Mouse (Mus musculus) adipocyte (in vitro differentiated cells): ENCODE results near the gene Tbcd.

Experiments
- DNase-seq: peaks from one replicate; pipeline ENCODE4 v3.0.0-alpha.2; 2016; ENCODE audit warnings: low spot score

Gene Tbcd

GRCm38 (mm10) chr11:121451753-121452635 is at the start of gene Tbcd:
Gene Tbcd (plus strand): TSS chr11:121451949.
- DNase-seq, result peak; percentile 98

- no peak for DNase-seq
Measured at GRCm38 (mm10) chr11:121407366-121408155, 44.2 kb upstream of the Tbcd start.

- no peak for DNase-seq
Measured at GRCm38 (mm10) chr11:121414762-121415161, 37.0 kb upstream of the Tbcd start.

- no peak for DNase-seq
Measured at GRCm38 (mm10) chr11:121415351-121415750, 36.4 kb upstream of the Tbcd start.

GRCm38 (mm10) chr11:121417971-121418370 is 33.8 kb upstream of the Tbcd start:
- DNase-seq, result no peak

GRCm38 (mm10) chr11:121418932-121419331 is 32.8 kb upstream of the Tbcd start:
- no peak for DNase-seq

- DNase-seq, result no peak
Measured at GRCm38 (mm10) chr11:121420379-121420778, 31.4 kb upstream of the Tbcd start.

- DNase-seq, result peak; percentile 100
Measured at GRCm38 (mm10) chr11:121420830-121421552, 30.8 kb upstream of the Tbcd start, which contains the start of gene Fn3krp. Gene Fn3krp (plus strand): TSS chr11:121421401.

GRCm38 (mm10) chr11:121421553-121422173 is 30.1 kb upstream of the Tbcd start:
- DNase-seq, result no peak

- DNase-seq, result no peak
Measured at GRCm38 (mm10) chr11:121433397-121433796, 18.4 kb upstream of the Tbcd start.

- DNase-seq, result no peak
Measured at GRCm38 (mm10) chr11:121434156-121435155, 17.3 kb upstream of the Tbcd start, which contains the start of gene Fn3k. Gene Fn3k (plus strand): TSS chr11:121434913.

- no peak for DNase-seq
Measured at GRCm38 (mm10) chr11:121437236-121437635, 14.5 kb upstream of the Tbcd start.

GRCm38 (mm10) chr11:121439686-121440292 is 12.0 kb upstream of the Tbcd start:
- DNase-seq, result peak; percentile 32

GRCm38 (mm10) chr11:121441653-121442052 is 10.1 kb upstream of the Tbcd start:
- DNase-seq, result no peak

- no peak for DNase-seq
Measured at GRCm38 (mm10) chr11:121442076-121442475, 9.7 kb upstream of the Tbcd start.

GRCm38 (mm10) chr11:121451216-121451726 is 478 bp upstream of the Tbcd start:
- DNase-seq, result no peak

- no peak for DNase-seq
Measured at GRCm38 (mm10) chr11:121457874-121458273, 6.1 kb downstream of the Tbcd start.

- no peak for DNase-seq
Measured at GRCm38 (mm10) chr11:121467408-121467807, 15.7 kb downstream of the Tbcd start.

GRCm38 (mm10) chr11:121474831-121475230 is 23.1 kb downstream of the Tbcd start:
- DNase-seq, result no peak
